Mouse (Mus musculus): Measurements from ENCODE around the gene Rilp.

Rilp gene

GRCm38 (mm10) chr11:75558101-75558500 is 48.2 kb downstream of the Rilp start:
- 85% methylated on average over 1 of the region's 1 CpGs for WGBS

DNA sequence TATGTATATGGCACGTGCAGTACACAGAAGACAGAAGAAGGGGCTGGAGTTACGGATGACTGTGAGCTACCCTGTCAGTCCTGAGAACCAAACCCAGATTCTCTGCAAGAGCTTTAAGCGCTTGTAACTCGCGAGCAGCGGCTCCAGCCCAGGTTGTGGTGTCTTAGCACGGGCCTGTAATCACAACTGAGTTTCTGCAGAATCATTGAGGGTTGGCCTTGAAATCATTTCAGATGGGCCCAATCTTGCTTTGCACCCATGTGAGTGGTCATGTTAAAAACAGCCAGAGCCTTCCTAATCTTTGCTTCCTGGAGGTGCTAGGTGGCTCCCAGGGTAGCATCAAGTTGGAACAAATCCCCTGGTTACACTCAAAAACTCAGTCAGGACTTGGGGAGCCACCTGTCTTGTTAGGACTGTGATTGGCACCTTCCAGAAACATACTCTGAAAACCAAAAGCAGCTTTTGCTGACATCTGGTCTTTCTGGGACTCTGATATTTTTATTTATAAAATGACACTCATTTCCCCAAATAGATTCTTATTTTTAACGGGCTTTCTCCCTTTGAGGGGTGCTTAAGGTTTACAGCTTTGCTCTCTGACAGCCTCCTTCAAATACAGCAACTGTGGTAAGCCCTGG is 50.1 kb downstream of the Rilp start:
- WGBS = 70% methylated on average over 8 of the region's 8 CpGs

GRCm38 (mm10) chr11:75560530-75561409 is 50.9 kb downstream of the Rilp start:
- 74% methylated on average over 14 of the region's 14 CpGs for WGBS

GRCm38 (mm10) chr11:75561410-75561791 is 51.5 kb downstream of the Rilp start:
- WGBS = 80% methylated on average over 5 of the region's 5 CpGs
